Mouse (Mus musculus): Measurements from ENCODE around the gene Glb1l. TPM values are rescaled to one million over a fixed set of nuclear protein-coding genes. Genes with fewer than 3 reads are reported as not detected.

The Glb1l gene
- polyA plus RNA-seq, 1 experiment = 5.7 TPM

GRCm38 (mm10) chr1:75187914-75188483 is 22.6 kb downstream of the Glb1l start:
- Histone ChIP-seq H3K27ac (ENCODE audit: insufficient read depth, low read length) (no peak overlapping the region), H3K4me1 (ENCODE audit: control insufficient read depth, insufficient read depth, insufficient read length) (peaks cover 6% of the 10 kb centered on the region), H3K27me3 (ENCODE audit: control insufficient read depth, insufficient read depth, low read length) (no peaks in the 10 kb centered on the region), H3K4me3 (ENCODE audit: extremely low read depth, insufficient read depth, insufficient read length) (no peak overlapping the region), H3K36me3 (ENCODE audit: control insufficient read depth, insufficient read depth, low read length) (peaks cover 19% of the 10 kb centered on the region)
- TF ChIP-seq POLR2A (IDR thresholded peaks at IDR 0.05; ENCODE audit: low read depth, low read length) (no peak), CTCF (IDR thresholded peaks at IDR 0.05; ENCODE audit: extremely low read depth, insufficient read depth, insufficient read length, insufficient replicate concordance) (no peak)
- WGBS = 25% methylated on average over 2 of the region's 2 CpGs
- DNase-seq (ENCODE audit: low read depth in 1 of 2, low spot score in 2 of 2) = no peak

GRCm38 (mm10) chr1:75187126-75187525 is 23.5 kb downstream of the Glb1l start:
- peaks cover 26% of the 10 kb centered on the region for H3K36me3 ChIP-seq (ENCODE audit: control insufficient read depth, insufficient read depth, low read length)
- DNase-seq (ENCODE audit: low read depth in 1 of 2, low spot score in 2 of 2) = no peak
- TF ChIP-seq CTCF (IDR thresholded peaks at IDR 0.05; ENCODE audit: extremely low read depth, insufficient read depth, insufficient read length, insufficient replicate concordance) (no peak), POLR2A (IDR thresholded peaks at IDR 0.05; ENCODE audit: low read depth, low read length) (no peak)

DNA sequence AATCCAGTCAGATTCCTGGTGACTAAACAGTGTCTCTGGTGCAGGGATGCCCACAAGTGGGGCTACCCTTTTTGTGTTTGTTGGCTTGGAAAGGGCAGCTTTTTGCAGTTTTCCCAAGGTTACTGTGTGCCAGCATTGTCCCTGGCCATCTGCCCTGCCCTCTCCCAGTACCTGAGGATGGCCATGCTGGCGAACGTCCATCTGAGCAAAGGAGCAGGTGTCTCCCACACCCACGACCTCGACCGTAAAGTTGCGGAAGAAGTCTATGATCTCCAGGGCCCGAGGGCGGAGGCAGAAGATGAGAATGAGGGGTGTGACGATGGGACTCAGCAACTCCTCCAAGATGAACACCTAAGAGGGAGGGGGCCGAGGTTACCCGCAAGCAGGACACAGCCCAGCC is 25.1 kb downstream of the Glb1l start:
- no peaks in the 10 kb centered on the region; the same call in 1 of the 2 replicates for H3K4me1 ChIP-seq (ENCODE audit: control insufficient read depth, insufficient read depth, insufficient read length)
- whole genome bisulfite sequencing = 98% methylated on average over 11 of the region's 11 CpGs
- peaks cover 26% of the 10 kb centered on the region for H3K36me3 ChIP-seq (ENCODE audit: control insufficient read depth, insufficient read depth, low read length)
- DNase-seq (ENCODE audit: low read depth in 1 of 2, low spot score in 2 of 2) = no peak
- H3K27me3 ChIP-seq (ENCODE audit: control insufficient read depth, insufficient read depth, low read length) = no peaks in the 10 kb centered on the region
- TF ChIP-seq POLR2A (IDR thresholded peaks at IDR 0.05; ENCODE audit: low read depth, low read length) (no peak), CTCF (IDR thresholded peaks at IDR 0.05; ENCODE audit: extremely low read depth, insufficient read depth, insufficient read length, insufficient replicate concordance) (no peak)
- no peak overlapping the region for H3K27ac ChIP-seq (ENCODE audit: insufficient read depth, low read length)
- no peak overlapping the region for H3K4me3 ChIP-seq (ENCODE audit: extremely low read depth, insufficient read depth, insufficient read length)

More at GRCm38 (mm10) chr1:75187126-75187525, 23.5 kb downstream of the Glb1l start:
- Histone ChIP-seq H3K4me3 (ENCODE audit: extremely low read depth, insufficient read depth, insufficient read length) (no peak overlapping the region), H3K27me3 (ENCODE audit: control insufficient read depth, insufficient read depth, low read length) (no peaks in the 10 kb centered on the region), H3K4me1 (ENCODE audit: control insufficient read depth, insufficient read depth, insufficient read length) (peaks cover 6% of the 10 kb centered on the region), H3K27ac (ENCODE audit: insufficient read depth, low read length) (no peak overlapping the region)

DNA sequence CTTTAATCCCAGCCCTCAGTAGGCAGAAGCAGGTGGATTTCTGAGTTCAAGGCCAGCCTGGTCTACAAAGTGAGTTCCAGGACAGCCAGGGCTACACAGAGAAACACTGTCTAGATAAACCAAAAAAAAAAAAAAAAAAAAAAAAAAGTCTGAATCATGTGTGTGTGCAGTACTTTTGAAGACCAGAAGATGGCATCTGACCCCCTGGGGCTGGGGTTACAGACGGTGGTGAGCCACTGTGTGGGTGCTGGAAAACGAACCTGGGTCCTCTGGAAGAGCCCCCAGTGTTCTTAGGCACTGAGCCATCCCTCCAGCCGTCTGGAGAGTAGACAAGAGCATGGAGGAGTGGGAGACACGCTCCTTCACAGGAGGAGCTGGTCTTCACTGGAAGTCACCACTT is 28.5 kb downstream of the Glb1l start:
- no peak for DNase-seq (ENCODE audit: low read depth in 1 of 2, low spot score in 2 of 2)
- H3K27ac ChIP-seq (ENCODE audit: insufficient read depth, low read length) = no peak overlapping the region
- no peak for TF ChIP-seq POLR2A (IDR thresholded peaks at IDR 0.05; ENCODE audit: low read depth, low read length)
- TF ChIP-seq CTCF (IDR thresholded peaks at IDR 0.05; ENCODE audit: extremely low read depth, insufficient read depth, insufficient read length, insufficient replicate concordance) = no peak
- H3K4me1 ChIP-seq (ENCODE audit: control insufficient read depth, insufficient read depth, insufficient read length) = peaks cover 8% of the 10 kb centered on the region
- no peak overlapping the region for H3K4me3 ChIP-seq (ENCODE audit: extremely low read depth, insufficient read depth, insufficient read length)
- no peaks in the 10 kb centered on the region for H3K27me3 ChIP-seq (ENCODE audit: control insufficient read depth, insufficient read depth, low read length)
- WGBS = 86% methylated on average over 4 of the region's 4 CpGs
- H3K36me3 ChIP-seq (ENCODE audit: control insufficient read depth, insufficient read depth, low read length) = peaks cover 26% of the 10 kb centered on the region

DNA sequence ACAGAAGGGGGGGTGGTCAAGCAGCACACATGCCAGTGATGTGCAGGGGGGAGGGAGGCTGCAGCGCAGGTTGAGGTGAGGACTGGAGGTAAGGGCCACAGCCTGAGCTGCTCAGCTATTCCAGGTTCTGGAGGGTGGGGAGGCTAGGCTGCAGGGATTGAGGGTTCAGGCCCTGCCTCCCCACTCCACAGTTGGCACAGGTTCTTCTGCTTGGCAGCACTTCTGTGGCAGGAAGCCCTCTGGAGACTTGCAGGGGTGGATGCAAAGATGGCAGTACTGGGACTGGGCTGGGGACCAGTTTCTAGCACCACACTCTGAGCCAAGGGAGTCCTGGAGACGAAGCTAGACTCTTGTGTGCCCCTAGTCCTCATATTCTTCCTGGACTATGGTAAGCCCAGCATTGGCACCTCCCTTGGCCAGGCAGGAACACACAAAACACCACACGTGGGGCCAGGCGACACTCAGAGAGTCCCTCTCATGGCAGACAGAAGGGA is 29.2 kb downstream of the Glb1l start:
- Histone ChIP-seq H3K4me1 (ENCODE audit: control insufficient read depth, insufficient read depth, insufficient read length) (peaks cover 8% of the 10 kb centered on the region), H3K27ac (ENCODE audit: insufficient read depth, low read length) (no peak overlapping the region), H3K4me3 (ENCODE audit: extremely low read depth, insufficient read depth, insufficient read length) (no peak overlapping the region), H3K27me3 (ENCODE audit: control insufficient read depth, insufficient read depth, low read length) (no peaks in the 10 kb centered on the region), H3K36me3 (ENCODE audit: control insufficient read depth, insufficient read depth, low read length) (peaks cover 22% of the 10 kb centered on the region)
- no peak for DNase-seq (ENCODE audit: low read depth in 1 of 2, low spot score in 2 of 2)
- no peak for TF ChIP-seq CTCF (IDR thresholded peaks at IDR 0.05; ENCODE audit: extremely low read depth, insufficient read depth, insufficient read length, insufficient replicate concordance)
- no peak for TF ChIP-seq POLR2A (IDR thresholded peaks at IDR 0.05; ENCODE audit: low read depth, low read length)
- WGBS = 95% methylated on average over 4 of the region's 4 CpGs

GRCm38 (mm10) chr1:75180741-75181140 is 29.9 kb downstream of the Glb1l start:
- TF ChIP-seq POLR2A (IDR thresholded peaks at IDR 0.05; ENCODE audit: low read depth, low read length) (no peak), CTCF (IDR thresholded peaks at IDR 0.05; ENCODE audit: extremely low read depth, insufficient read depth, insufficient read length, insufficient replicate concordance) (no peak)
- 48% methylated on average over 7 of the region's 7 CpGs for WGBS

DNA sequence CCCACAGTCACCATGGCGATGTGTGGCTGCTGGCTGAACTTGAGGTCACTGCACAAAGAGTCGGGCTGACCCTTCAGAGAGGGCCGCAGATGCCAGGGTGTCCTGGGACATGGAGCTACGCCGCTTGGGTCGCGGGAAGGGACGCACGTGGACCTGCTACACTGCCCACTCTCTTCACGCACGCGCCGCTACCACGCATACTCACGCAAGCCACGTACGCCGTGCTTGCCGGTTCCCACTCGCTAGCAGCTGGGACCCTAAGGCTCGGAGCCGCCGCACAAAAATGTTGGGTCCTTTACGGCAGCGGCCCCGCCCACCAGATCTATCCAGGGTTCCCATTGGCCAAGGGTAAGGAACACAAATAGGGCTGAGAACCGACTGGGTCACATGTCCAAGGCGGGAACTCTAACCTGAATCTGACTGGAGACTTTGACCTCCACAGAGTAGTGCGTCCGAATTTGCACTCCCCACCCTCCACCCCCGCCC is 30.5 kb downstream of the Glb1l start, which contains the start of gene Abcb6:
Abcb6 (minus strand) TSS at position 288 of the 486 bp plus-strand sequence.
- Histone ChIP-seq H3K36me3 (ENCODE audit: control insufficient read depth, insufficient read depth, low read length) (peaks cover 12% of the 10 kb centered on the region), H3K27ac (ENCODE audit: insufficient read depth, low read length) (peak within 1 kb of the TSS; percentile 41; the same call in 1 of the 2 replicates), H3K4me1 (ENCODE audit: control insufficient read depth, insufficient read depth, insufficient read length) (peaks cover 8% of the 10 kb centered on the region), H3K4me3 (ENCODE audit: extremely low read depth, insufficient read depth, insufficient read length) (peak within 1 kb of the TSS; percentile 75), H3K27me3 (ENCODE audit: control insufficient read depth, insufficient read depth, low read length) (no peaks in the 10 kb centered on the region)
- DNase-seq (ENCODE audit: low read depth in 1 of 2, low spot score in 2 of 2) = peak; percentile 55 to 79
- no peak for TF ChIP-seq POLR2A (IDR thresholded peaks at IDR 0.05; ENCODE audit: low read depth, low read length)
- no peak for TF ChIP-seq CTCF (IDR thresholded peaks at IDR 0.05; ENCODE audit: extremely low read depth, insufficient read depth, insufficient read length, insufficient replicate concordance)
- under 1% methylated on average over 31 of the region's 31 CpGs for WGBS

More at GRCm38 (mm10) chr1:75180741-75181140, 29.9 kb downstream of the Glb1l start:
- Histone ChIP-seq H3K4me1 (ENCODE audit: control insufficient read depth, insufficient read depth, insufficient read length) (peaks cover 8% of the 10 kb centered on the region), H3K4me3 (ENCODE audit: extremely low read depth, insufficient read depth, insufficient read length) (no peak overlapping the region), H3K27me3 (ENCODE audit: control insufficient read depth, insufficient read depth, low read length) (no peaks in the 10 kb centered on the region), H3K36me3 (ENCODE audit: control insufficient read depth, insufficient read depth, low read length) (peaks cover 16% of the 10 kb centered on the region), H3K27ac (ENCODE audit: insufficient read depth, low read length) (no peak overlapping the region)
- no peak for DNase-seq (ENCODE audit: low read depth in 1 of 2, low spot score in 2 of 2)

Measured in spleen, adult 2 months (tissue).